Mouse (Mus musculus) heart, adult 2 months (tissue): Measurements from ENCODE around the gene Gm10663. TPM values are rescaled to one million over a fixed set of nuclear protein-coding genes. Genes with fewer than 3 reads are reported as not detected.
A peak's percentile ranks its signal among the peaks of the same experiment; 100 is the strongest.

ENCODE experiments used
- DNase-seq, 2 experiments: peaks; one replicate each; pipeline ENCODE4 v3.0.0; 2021
- H3K27ac ChIP-seq: fragments of 200-600 bp; 2 replicates; pipeline ENCODE4 v1.8.1; 2022
- H3K27me3 ChIP-seq: fragments of 200-500 bp; 2 replicates; pipeline ENCODE4 v1.6.1; 2012; ENCODE audit warnings: mild to moderate bottlenecking, low read length, inconsistent platforms, mixed read lengths; ENCODE audit not compliant: control insufficient read depth, insufficient read depth
- H3K36me3 ChIP-seq: fragments of 200-500 bp; 2 replicates; pipeline ENCODE4 v1.6.1; 2012; ENCODE audit warnings: low read length, inconsistent platforms; ENCODE audit not compliant: control insufficient read depth, insufficient read depth
- H3K4me1 ChIP-seq: fragments of 200-500 bp; 2 replicates; pipeline ENCODE4 v1.6.1; 2011; ENCODE audit warnings: low read length; ENCODE audit not compliant: control insufficient read depth, insufficient read depth
- H3K4me3 ChIP-seq: fragments of 200-600 bp; 2 replicates; pipeline ENCODE4 v1.8.1; 2022
- H3K79me2 ChIP-seq: fragments of 200-500 bp; replicated peaks from 2 replicates; pipeline ENCODE4 v1.6.1; 2012; ENCODE audit warnings: mild to moderate bottlenecking, inconsistent platforms, low read length, moderate library complexity, mixed read lengths; ENCODE audit not compliant: control insufficient read depth, insufficient read depth
- H3K9ac ChIP-seq: fragments of 200-500 bp; 2 replicates; pipeline ENCODE4 v1.6.1; 2012; ENCODE audit warnings: low read depth, mild to moderate bottlenecking, control low read depth, inconsistent platforms, low read length, mixed read lengths
- CTCF ChIP-seq: fragments of 200-600 bp; IDR thresholded peaks from 2 replicates; pipeline ENCODE4 v1.8.1; 2022; ENCODE audit warnings: antibody characterized with exemption, mild to moderate bottlenecking, moderate library complexity
- EP300 ChIP-seq: fragments of 200-500 bp; IDR thresholded peaks from 2 replicates; pipeline ENCODE4 v1.6.1; 2011; ENCODE audit warnings: low read depth, low read length, control low read depth; ENCODE audit not compliant: insufficient read depth
- POLR2A ChIP-seq: fragments of 200-500 bp; IDR thresholded peaks from 2 replicates; pipeline ENCODE4 v1.6.1; 2011; ENCODE audit warnings: mild to moderate bottlenecking, low read depth, low read length, control low read depth; ENCODE audit not compliant: insufficient read depth
- WGBS: fragments of 180-500 bp; shearing (Covaris S2); methylation state at CpG from one replicate; pipeline ENCODE4 v1.1.7; 2018; 5-methylcytosine and 5-hydroxymethylcytosine counted together
- intact Hi-C: fragments of 180-260 bp; cut with DNase I; formaldehyde crosslinking; loops from one replicate; pipeline ENCODE4 v1.15.1; 2025
- polyA plus RNA-seq: library from polyadenylated mRNA; depleted of rRNA; stranded (reverse); fragments of >200 nt; gene quantifications from 2 replicates; pipeline ENCODE4 v1.2.3, GENCODE M21; 2012
- total RNA-seq, 2 experiments: library from RNA; stranded (reverse); gene quantifications; 2 replicates each; pipeline ENCODE4 v1.2.3; 2021

The Gm10663 gene
- total and polyA plus RNA-seq, 3 experiments, result not detected

DNA sequence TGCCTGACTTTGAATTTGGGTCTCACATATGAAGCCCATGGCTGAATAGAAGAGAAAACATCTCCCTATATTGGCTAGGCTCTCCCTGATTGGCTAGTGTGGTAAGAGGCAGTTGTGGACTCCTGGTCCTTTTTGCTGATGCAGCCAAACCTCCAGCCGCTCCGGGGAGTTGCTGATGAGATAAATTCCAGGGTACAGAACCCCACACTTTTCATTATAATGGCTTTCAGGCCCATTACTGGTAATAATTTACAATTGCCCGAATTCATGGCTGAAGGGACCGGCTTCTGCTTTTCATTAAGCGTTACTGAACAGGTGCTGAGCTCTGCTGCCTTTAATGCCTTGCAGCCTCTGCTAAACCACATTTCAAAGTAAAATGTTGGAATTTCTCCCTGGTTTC is 20.9 kb upstream of the Gm10663 start:
- TF ChIP-seq CTCF, result no peak
- TF ChIP-seq EP300, result no peak
- TF ChIP-seq POLR2A, result no peak
- Histone ChIP-seq H3K4me1 (no peaks in the 10 kb centered on the region), H3K36me3 (no peaks in the 10 kb centered on the region), H3K27ac (no peak overlapping the region), H3K27me3 (no peaks in the 10 kb centered on the region), H3K79me2 (no peaks in the 10 kb centered on the region), H3K4me3 (no peak overlapping the region), H3K9ac (no peak overlapping the region)
- DNase-seq, result no peak
- 78% methylated on average over 5 of the region's 5 CpGs for WGBS
- intact Hi-C loops, result no loop called here

DNA sequence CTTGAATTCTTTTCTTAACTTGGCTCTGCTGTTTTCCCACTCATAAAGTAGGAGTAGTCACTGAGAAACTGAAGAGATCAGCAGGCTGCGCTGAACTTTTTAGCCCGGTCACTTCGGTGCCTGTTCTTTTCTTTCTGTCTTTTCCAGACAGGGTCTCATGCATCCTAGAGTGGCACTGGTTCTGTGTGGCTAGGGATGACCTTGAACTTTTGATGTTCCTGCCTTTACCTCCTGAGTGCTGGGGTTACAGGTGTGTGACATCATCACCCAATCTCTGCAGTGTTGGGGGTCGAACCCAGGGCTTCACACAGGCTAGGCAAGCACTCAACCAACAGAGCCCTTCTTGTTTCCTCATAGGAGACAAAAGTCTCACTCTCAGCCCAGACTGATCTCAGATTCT is 18.1 kb upstream of the Gm10663 start:
- intact Hi-C loops, result no loop called here
- Histone ChIP-seq H3K27me3 (no peaks in the 10 kb centered on the region), H3K27ac (no peak overlapping the region), H3K79me2 (no peaks in the 10 kb centered on the region), H3K4me3 (no peak overlapping the region), H3K36me3 (no peaks in the 10 kb centered on the region), H3K4me1 (no peaks in the 10 kb centered on the region), H3K9ac (no peak overlapping the region)
- no peak for DNase-seq
- TF ChIP-seq CTCF, result no peak
- TF ChIP-seq EP300, result no peak
- TF ChIP-seq POLR2A, result no peak
- 86% methylated on average over 4 of the region's 4 CpGs for WGBS

DNA sequence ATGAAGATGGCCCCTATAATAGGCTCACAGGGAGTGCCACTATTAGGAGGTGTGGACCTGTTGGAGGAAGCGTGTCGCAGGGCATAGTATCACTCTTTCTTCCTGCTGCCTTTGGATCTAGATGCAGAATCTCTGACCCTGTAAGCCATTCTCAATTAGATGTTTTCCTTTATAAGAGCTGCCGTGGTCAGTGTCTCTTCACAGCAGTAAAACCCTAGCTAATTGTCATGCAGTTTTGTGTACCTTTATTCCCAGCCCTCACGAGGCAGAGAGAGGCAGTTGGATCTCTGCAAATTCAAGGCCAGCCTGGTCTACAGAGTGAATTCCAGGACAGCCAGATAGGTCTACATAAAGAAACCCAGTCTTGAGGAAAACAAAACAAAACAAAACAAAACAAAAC is 12.6 kb upstream of the Gm10663 start:
- WGBS, result 82% methylated on average over 4 of the region's 4 CpGs
- DNase-seq, result no peak
- Histone ChIP-seq H3K27ac (no peak overlapping the region), H3K27me3 (no peaks in the 10 kb centered on the region), H3K36me3 (no peaks in the 10 kb centered on the region), H3K4me1 (no peaks in the 10 kb centered on the region), H3K79me2 (no peaks in the 10 kb centered on the region), H3K4me3 (no peak overlapping the region), H3K9ac (no peak overlapping the region)
- intact Hi-C loops, result no loop called here
- TF ChIP-seq CTCF (no peak), EP300 (no peak), POLR2A (no peak)

DNA sequence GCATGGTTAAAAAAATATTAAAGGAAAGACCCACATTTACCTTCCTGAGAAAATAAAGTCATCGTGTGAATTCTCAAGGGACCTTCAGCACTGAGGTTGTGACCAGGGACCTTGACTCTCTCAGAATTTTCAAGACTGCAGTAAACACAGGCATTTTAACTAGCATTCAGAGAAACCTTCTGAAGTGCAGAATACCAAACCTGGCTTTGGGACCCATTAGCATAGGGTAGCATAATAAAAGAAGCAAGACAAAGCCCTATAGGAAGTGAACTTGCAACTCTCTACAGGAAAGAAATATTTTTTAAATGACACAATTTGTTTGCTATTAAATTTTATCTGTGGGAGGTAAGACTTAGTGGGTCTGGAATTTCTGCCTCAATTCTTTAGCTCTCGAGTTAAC is 10.8 kb upstream of the Gm10663 start:
- Histone ChIP-seq H3K9ac (no peak overlapping the region), H3K27me3 (no peaks in the 10 kb centered on the region), H3K27ac (no peak overlapping the region), H3K4me1 (no peaks in the 10 kb centered on the region), H3K79me2 (no peaks in the 10 kb centered on the region), H3K36me3 (no peaks in the 10 kb centered on the region), H3K4me3 (no peak overlapping the region)
- DNase-seq, result no peak
- intact Hi-C loops, result no loop called here
- 40% methylated on average over 2 of the region's 2 CpGs for WGBS
- TF ChIP-seq CTCF (no peak), POLR2A (no peak), EP300 (no peak)

DNA sequence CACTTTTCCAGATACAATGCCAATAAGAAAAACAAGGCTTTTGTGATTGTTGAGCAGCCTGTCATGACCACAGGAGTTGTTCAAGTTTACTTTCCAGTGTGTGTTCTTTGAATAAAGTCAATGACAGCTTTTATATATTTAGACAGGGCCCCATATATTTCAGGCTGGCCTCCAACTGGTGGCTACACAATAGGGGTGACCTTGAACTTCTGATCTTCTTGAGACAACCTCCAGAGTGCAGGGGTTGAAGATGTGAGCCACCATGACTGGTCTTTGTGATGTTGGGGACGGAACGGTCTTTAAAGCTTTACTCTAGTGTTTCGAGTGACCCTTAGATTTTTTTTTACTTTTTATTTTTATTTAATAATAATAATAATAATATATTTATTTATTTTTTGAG is 9.2 kb upstream of the Gm10663 start:
- H3K9ac ChIP-seq, result no peak overlapping the region
- no peak overlapping the region for H3K4me3 ChIP-seq
- no peak overlapping the region for H3K27ac ChIP-seq
- DNase-seq, result no peak
- 93% methylated on average over 3 of the region's 3 CpGs for WGBS
- H3K27me3 ChIP-seq, result no peaks in the 10 kb centered on the region
- TF ChIP-seq EP300 (no peak), CTCF (no peak), POLR2A (no peak)
- H3K36me3 ChIP-seq, result no peaks in the 10 kb centered on the region
- intact Hi-C loops, result no loop called here
- no peaks in the 10 kb centered on the region for H3K79me2 ChIP-seq
- no peaks in the 10 kb centered on the region for H3K4me1 ChIP-seq

DNA sequence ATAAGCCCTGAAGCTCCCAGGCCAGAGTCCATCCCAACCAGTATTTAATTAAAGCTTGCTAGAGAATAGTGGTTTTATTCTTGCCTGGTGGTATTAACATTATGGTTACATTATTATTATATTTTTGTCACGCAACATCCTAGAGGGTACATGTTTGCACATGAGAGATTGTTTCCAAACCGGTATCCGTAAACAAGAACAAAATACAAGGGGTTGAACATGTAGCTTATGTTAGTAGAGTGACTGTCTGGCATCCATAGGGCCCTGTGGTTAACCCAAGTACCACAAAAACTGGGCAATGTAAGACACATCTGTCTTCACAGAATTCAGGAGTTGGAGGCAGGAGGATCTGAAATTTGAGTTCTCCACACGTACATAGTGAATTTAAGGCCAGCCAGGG is 7.8 kb upstream of the Gm10663 start:
- Histone ChIP-seq H3K36me3 (no peaks in the 10 kb centered on the region), H3K4me1 (no peaks in the 10 kb centered on the region), H3K9ac (no peak overlapping the region), H3K27me3 (no peaks in the 10 kb centered on the region), H3K79me2 (no peaks in the 10 kb centered on the region), H3K27ac (no peak overlapping the region), H3K4me3 (no peak overlapping the region)
- WGBS, result 94% methylated on average over 4 of the region's 4 CpGs
- no peak for DNase-seq
- TF ChIP-seq CTCF (no peak), POLR2A (no peak), EP300 (no peak)
- intact Hi-C loops, result no loop called here

DNA sequence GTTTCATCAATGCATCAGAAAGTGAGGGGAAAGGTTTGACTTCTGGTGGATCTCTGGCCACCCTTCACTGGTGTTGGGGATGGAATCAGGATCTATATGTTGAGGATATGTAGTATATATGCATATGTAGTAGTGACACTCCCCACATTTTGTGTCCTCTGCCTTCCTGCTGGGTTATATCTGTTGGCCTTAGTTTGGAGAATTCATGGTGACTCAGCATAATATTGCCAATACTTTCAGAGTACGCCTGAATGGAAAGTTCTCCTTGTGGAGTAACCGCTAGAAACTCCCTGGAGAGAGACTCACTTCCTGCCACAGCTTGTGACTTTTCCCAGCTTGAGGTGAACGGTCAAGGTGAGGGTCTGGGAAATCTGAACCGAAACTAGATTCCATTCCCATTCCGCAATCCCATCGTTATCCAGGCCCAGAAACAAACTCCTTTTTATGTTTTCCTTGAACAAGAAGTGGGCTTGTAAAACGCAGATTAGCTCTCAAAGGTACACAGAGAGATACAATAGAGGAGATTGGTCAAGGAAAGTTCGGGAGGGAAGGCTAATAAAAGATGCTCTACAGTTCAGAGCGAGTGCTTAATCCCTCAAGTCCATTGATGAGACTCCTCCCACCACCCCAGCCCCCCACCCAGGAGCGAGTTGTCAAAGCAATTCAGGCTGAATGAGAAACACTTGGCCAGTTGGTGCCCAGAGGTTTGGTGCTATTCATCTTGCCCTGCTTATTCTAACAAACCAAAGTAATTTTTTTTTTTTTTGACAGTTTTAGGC is 7.0 kb upstream of the Gm10663 start:
- Histone ChIP-seq H3K27me3 (no peaks in the 10 kb centered on the region), H3K4me3 (no peak overlapping the region), H3K9ac (no peak overlapping the region), H3K4me1 (no peaks in the 10 kb centered on the region), H3K36me3 (no peaks in the 10 kb centered on the region), H3K27ac (no peak overlapping the region), H3K79me2 (no peaks in the 10 kb centered on the region)
- TF ChIP-seq POLR2A (no peak), EP300 (no peak), CTCF (no peak)
- 40% methylated on average over 10 of the region's 10 CpGs for WGBS
- DNase-seq, result peak in 1 of 2 experiments; percentile 3
- intact Hi-C loops, result no loop called here
